Mouse (Mus musculus) adrenal gland, postnatal 10 days (tissue): ENCODE measurements around the gene Sf3a2. TPM values are rescaled to one million over a fixed set of nuclear protein-coding genes. Genes with fewer than 3 reads are reported as not detected.
"Not testable (repeated sequence)": the region's sequence is repeated elsewhere in the genome, so short reads cannot be mapped to it uniquely, and the experiment has no call there.

Experiments used
- DNase-seq: peaks from one replicate; pipeline ENCODE4 v3.0.0; 2021; ENCODE audit warnings: mixed read lengths
- total RNA-seq, 2 experiments: library from RNA; stranded (reverse); gene quantifications; 2 replicates each; pipeline ENCODE4 v1.2.3; 2021

The Sf3a2 gene
- total RNA-seq, 2 experiments from 2014 or later = 45.2 to 50.5 TPM

DNA sequence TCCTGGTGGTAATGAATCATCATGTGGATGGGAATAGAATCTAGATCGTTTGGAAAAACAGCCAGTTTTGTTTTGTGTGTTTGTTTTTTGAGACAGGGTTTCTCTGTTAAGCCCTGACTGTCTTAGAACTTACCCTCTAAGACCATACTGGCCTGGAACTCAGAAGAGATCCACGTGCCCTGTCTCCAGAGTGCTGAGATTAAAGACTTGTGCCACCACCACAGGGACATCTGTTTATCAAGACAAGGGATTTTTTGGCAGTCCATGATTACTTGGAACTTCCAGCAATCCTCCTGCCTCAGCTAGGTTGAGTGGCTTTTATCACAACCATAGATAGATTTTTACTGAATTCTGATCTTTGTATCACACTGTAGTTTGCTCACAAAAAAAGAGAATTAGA is 26.8 kb downstream of the Sf3a2 start:
- no peak for DNase-seq

DNA sequence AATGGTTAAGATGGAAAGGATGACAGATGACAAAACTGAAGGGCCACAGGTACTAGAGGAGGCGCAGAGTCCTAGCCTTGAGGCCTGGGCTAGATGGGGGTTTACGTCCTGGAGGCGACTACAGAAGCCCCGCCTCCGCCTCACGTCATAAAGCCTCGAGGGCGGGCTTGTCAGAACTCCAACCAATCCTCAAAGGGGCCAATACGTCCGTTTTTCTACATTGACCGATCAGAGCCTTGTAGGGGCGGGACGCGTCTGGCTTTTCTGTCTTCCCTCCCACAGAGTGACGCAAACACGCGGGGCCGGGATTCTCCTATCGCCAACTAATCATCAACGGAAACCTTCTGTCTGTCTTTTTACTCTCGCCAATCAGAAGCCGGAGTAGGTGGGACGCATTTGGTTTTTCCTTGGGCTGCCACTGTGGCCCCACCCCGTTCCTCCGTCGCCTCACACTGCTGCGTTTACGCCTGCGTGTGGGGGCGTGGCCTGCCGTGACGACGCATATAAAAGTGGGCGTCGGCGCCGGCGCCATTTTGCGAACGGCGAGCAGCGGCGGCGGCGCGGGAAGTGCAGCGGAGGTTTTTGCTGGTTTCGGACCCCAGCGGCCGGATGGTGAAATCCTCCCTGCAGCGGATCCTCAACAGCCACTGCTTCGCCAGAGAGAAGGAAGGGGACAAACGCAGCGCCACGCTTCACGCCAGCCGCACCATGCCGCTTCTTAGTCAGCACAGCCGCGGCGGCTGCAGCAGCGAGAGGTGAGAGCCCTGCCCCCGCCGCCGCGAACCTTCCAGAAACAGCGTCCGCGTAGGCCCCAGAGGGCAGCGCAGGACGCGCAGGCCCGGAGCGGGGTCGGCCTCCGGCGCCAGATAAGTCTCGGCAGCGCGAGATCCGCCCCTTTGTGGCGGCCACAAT is 28.4 kb downstream of the Sf3a2 start, which contains the start of gene Oaz1:
Oaz1 (plus strand) TSS at position 506 of the 912 bp plus-strand sequence.
- peak; percentile 98 for DNase-seq

DNA sequence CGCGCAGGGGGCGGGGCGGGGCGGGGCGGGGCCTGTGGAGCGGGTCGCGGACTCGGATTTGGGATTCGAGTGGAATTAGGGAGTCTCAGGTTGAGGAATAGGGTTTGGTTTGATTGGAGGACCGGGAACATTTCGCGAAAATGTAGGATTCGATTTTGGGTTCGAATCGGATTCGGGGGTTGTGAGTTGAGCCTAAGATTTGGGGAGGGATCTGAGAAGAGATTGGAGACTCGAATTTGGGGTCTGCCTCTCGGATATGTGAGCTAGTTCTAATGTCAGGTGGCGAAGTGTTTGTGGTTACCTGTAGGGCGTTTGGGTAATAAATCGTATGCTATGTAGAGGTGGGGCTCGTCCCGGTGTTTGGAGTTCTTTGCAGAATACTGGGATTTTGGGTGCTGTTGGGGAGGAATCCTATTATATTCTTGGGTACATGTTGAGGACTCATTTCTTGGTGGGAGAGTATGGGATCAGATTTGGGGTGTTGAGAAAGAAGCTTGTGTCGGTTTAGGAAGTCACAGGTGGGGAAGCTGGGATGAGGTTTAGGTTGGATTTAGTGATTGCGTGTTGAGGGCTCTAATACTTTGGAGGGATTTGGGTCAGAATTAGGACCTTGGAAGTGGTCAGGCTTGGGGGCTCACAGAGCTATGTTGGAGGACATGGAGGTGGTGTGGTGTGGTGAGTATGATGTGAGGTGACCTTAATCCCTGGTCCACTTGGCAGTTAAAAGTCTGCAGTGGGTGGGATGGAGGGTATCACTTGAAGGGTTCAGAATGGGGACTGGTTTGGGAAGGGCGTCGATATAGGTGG is 29.3 kb downstream of the Sf3a2 start:
- no peak for DNase-seq

DNA sequence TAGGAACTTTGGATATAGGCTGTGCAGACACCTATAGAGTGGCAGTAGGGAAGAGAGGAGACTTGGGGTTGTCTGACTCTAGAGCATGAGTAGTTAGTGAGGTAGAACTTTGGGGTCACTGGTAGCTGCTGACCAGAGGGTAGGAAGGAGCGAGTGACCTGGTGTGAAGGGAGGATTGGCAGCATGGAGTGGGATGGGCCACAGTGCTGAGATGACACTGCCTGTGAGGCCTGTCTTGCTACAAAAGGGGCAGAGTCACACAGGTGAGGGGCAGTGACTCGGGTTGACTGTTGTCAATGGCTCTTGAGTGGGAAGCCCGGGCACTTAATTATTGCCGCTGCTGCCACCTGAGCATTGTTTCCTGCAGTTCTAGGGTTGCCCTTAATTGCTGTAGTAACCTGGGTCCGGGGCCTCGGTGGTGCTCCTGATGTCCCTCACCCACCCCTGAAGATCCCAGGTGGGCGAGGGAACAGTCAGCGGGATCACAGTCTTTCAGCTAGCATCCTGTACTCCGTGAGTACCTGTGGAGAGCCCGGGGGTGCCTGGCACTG is 29.9 kb downstream of the Sf3a2 start:
- DNase-seq = no peak

DNA sequence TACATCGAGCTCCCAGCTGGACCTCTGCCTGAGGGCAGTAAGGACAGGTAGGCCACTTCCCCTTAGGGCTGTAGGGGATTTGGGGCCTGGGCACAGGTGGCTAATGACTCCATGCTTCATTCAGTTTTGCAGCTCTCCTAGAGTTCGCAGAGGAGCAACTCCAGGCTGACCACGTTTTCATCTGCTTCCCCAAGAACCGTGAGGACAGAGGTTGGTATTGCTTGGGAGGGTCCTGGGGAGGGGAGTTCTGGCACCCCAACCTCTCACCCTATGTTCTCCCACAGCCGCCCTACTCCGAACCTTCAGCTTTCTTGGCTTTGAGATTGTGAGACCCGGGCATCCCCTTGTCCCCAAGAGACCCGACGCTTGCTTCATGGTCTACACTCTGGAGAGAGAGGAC is 30.6 kb downstream of the Sf3a2 start:
- not testable (repeated sequence) for DNase-seq

DNA sequence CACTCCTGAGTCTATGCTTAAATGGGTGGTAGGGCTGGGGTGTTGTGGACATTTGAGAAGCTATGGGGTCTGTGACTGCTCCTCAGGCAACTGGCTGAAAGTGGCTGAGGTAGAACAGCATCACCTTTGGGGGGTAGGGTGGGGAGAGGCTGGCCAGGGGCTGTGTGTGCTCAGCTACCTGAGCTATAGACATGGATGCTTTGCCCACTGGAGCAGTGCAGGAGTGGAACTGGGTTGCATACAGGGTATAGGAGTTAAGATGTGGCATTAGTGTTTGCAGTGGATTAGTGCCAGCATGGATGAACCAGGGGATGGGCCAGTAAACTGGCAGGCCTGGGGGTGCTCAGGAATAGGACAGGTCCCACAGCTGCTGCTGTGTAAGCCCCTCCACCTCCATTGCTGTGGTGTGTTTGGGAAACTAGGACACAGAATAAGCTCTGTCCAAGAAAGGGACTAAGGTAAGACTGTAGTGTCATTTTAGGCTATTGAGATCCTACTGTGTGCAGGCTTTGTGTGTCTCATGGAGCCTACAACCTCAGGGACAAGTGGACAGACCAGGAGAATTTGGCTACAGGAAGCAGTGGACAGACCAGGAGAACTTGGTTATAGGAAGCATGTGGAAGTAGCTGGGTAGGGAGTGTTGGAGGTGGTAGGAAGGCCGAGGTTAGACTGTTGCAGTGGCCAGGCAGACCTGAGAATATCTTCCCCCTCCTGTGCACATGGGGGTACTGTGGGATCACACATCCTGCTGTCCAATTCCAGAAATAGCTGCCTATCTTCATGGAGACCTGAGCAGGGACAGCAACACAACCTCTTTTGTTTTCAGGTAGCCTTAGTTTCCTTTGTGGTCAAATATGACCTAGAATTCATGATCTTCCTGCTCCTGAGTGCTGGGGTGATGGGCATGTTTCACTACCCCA is 31.6 kb downstream of the Sf3a2 start:
- DNase-seq = no peak

DNA sequence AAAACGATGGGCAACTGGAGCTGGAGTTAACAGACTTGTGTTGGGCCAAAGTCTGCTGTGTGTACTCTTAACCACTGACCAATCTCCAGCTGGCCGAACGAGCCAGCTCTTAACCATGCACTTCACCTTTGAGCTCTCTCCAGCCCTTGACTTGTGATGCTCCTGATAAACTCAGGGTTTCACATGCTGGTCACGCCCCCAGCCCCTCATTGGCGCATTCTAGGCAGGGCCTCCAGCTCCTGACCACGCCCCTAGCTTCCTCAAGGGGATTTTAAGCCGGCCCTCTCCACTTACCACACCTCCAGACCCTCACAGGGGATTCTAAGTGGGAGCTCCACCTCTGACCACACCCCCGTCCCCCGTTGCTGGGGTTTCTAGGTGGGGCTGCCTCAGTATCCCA is 33.1 kb downstream of the Sf3a2 start:
- peak; percentile 78 for DNase-seq

DNA sequence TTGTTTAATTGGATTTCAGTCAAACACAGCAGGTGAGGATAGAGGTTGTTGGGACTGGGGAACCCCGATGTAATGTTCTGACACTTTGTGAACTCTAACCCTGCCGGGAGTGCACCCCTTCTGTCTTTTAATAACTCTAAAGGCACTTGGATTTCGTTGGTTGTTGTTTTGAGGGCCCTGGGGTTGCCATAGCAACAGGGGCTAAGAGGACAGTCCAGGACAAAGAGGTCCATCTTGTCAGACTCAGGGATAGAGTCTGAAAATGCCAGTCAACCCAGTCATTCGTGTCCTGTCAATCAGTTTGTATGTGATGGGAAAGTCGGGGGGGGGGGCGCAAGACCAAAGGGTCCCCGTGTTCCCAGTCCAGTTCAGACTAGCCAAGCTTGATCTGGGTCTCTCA is 34.8 kb downstream of the Sf3a2 start:
- no peak for DNase-seq

DNA sequence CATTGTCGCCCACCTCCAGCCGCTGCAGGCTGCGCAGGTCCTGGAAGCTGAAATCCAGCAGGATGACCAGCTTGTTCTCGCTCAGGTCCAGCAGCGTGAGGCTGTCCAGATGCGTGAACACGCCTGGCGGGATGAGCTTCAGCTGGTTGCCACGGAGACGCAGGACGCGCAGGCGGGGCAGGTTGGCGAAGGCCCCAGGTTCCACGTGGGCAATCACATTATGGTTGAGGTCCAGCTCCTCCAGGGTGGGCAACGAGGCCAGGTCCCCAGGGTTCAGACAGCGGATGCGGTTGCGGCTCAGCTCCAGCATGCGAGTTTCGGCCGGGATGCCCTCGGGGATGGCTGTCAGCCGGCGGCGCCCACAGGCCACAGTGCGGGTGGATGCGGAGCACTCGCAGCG is 37.6 kb downstream of the Sf3a2 start:
- no peak for DNase-seq

DNA sequence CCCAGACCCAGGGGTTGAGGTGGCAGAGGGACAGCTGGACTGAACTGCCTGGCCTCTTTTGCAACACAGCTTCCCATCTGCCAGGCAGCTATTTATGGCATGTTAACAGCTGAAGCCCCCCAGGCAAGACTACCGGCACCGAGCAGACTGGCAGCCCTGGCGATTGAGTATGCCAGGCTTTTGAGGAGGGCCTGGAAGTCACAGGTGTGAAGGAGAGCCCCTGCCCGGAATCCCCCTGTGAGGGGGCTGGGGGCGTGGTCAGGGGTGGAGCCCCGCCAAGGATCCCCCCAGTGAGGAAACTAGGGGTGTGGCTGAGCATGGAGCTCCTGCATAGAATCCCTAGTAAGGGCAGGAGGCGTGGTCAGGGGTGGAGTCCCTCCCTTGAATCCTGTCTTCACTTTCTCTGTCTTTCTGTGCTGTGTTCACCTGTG is 39.0 kb downstream of the Sf3a2 start:
- DNase-seq = no peak

DNA sequence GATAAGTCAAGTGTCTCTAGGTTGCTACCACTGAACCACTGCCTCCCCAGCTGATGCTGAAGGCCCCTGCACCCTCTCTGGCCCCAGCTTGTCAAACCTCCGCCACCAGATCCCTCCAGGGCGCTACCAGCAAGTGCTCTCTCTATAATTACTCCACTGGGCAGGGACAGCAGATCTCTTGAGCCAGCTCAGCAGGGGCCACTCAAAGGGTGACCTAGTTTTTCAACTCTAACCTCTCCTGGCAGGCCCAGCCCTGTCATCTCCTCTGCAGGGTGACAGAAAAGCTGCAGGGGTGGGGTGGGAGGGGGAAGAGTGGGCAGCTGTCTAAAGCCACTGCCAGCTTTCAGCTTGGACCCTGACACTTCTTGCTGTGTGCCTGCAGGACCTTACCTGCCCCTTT is 39.8 kb downstream of the Sf3a2 start:
- no peak for DNase-seq

DNA sequence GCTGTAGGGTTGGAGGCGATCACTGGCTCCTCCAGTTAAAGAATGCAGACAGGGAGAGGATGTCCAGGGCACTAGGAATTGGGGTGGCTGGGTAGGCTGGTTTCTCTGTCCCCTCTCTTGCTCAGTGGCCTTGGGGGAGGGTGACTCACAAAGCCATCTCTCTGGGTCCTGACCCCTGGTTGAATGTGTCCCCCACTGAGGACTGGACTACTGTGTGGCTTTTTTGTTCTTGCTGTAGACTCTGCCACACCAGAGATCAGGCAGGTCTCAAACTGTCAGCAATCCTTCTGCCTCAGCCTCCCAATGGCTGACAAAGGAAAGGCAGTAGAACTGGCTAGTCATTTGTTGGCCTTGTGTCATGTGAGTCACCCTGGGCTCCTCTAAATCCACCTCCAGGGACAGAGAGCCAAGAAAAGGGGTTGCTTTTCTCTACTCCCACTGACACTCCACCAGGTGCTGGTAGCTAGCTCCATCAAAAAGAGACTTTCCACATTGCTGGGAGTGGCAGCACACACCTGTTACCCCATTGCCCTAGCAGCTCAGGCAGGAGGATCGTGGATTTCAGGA is 40.4 kb downstream of the Sf3a2 start:
- DNase-seq = no peak

DNA sequence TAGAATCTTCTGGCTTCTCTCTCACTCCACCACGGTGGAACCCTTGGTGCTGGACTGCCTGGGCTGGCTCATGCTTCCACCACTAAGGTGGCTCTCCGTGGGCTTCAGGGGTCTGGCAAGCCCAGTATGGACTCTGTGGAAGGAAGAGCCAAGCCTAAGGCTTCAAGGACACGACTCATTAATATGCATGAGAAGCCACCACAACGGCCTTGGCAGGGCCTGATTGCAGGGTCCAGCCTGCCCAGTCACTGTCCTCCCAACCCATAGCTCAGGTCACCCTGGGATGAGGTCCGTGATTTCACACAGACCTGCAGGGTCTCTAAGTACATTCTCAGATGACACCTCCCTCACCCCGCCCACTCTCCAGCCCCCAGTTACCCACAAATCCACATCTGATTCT is 41.9 kb downstream of the Sf3a2 start:
- DNase-seq = no peak

DNA sequence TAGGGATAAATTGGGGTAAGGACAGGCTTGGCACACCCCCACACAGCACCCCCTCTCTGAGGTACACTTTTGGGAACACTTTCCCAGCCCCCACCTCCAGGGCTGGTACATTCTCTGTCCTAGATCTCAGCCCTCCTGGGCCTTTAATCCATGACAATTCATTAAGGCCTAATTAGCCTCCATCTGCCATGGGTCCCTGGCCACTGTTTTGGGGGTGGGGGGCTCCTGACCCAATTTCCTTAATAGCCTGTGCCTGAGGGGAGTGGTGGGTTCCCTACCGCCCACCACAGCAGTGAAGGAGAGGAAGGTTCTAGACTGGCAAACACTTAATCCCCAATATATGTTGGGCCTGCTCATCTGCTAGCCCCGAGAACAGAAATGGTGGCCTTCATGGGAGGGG is 43.7 kb downstream of the Sf3a2 start:
- no peak for DNase-seq

DNA sequence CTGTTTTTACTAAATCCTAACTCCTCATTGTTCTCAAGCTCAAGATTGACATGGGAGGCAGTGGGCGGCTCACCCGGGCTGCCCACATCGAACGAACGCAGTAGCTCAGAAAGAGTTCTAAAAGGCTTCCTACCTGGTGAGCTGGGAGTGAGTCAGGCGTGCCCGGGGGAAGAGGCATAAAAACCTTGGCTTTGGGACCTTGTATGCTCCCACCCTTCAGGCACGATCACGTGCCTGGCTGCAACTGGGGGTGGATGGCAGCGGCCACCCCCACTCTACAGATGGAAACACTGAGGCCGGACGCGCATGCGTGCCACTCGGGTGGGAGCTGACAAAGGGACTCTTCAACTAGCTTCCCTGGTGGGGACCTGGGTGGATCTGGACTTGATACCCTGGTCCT is 44.3 kb downstream of the Sf3a2 start:
- no peak for DNase-seq

DNA sequence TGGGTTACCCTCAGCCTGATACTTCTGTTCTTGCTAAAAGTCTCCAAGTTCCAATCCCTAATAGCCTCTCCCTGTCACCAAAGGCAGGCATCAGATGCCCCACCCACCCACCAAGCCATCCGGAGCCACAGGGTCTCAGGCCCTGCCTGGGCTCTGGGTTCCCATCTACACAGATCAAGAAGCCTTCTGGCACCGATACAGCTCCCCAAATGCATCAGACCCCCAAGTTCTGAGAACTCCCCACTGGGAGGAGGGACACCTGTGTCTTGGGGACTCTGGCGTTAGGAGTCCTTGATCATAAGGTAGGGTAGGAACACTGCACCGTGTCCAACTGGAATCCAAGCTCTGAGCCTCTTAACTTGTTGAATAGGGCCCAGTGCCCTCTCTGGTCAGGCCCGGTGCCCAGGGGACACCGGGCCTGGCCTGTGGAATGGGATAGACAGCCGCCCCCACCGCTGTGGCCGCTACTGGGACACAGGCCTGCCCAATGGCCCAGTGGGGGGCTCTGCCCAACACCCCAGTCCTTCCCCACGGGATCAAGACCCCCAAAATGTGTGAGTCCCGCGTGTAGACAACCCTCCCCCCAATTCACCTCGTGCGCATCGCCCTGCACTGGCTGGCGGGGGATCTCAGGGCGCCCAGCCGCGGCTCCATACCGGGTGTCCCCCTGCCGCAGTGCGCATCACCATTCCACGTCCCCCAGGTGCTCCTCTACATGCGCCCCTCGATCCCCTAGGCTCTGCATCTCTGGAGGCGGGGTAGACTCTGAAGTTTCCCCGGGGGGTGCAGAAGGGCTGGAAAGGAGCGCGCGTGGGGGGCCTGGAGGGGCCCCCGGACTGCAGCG is 45.3 kb downstream of the Sf3a2 start:
- no peak for DNase-seq

DNA sequence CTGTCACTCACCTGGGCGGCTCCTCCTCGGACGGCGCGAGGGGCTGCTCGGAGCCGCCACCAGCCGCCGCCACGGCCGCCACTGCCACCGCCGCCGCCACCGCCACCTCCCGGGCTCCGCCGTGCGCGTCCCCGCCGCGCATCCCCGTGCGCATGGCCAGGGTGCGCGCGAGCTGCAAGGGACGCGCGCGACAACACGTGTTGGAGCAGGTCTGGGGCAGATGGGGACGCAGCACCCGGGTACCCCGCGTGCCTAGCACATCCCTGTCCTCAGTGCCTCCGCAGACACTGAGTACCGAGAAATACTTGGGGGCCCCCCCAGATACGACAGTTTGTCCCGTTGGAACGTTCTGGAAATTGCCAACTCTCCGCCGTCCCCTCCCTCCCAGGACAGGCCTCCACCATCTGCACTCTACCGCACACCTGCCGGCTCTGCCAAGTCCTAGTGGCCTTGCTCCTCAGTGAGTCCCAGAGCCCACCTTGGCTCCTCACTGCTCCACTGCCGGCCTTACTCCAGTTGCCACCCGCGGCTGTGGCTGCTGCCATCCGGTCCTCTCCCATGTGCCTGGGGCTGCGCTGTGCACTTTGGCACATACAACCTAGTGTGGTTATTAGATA is 46.0 kb downstream of the Sf3a2 start, which contains the start of gene Lingo3:
Lingo3 (minus strand) TSS at position 109 of the 617 bp plus-strand sequence.
- peak; percentile 57 for DNase-seq

DNA sequence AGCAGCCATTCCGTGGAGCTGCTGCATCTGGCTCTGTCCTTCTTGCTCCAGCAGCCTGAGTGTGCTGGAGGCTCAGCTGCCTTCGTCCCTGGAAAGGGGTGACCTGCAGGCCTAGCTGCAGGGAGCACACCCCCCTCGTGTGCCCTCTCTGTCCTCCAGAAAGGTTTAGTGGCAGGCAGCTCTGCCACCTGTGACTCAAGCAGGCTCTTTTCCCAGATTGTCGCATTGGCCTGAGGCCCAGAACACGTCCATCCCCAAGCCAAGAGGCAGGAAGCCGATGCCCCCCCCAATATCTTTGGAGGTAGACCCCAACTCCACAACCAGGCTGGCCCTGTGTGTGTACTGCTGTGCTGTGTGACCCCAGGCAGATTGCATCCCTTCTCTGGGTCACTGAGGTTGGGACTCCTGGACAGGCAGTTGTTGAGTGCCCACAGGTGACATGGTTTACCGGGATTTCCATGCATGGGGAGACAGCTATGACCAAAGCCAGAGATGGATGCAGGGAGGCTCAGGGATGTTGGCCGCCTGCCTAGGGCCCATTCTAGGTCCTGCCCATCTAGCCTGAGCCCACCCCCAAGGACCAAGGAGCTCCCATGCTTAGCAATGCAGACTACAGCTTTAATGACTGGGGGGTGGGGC is 47.2 kb downstream of the Sf3a2 start:
- DNase-seq = no peak

DNA sequence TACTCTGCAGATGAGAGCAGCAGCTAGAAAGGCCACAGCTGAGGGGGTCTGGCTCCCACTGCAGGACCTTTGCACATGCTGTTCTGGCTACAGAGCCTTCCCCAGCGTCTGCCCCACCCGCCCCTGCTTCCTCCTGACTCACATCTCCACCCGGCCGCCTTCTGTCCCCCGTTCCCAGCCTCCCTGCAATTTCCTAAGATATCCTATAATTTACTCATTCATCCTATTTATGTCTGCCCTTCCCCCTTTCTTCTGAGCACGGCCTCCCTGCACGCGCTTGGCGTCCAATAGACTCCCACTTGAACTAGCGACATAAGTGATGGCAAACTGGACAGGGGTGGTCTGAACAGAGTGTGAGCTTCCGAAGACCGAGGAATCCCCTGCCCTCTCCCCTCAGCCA is 47.7 kb downstream of the Sf3a2 start:
- no peak for DNase-seq
